Mouse (Mus musculus): Measurements from ENCODE around the gene Fam168a.
A peak's percentile ranks its signal among the peaks of the same experiment; 100 is the strongest.

Gene Fam168a

GRCm38 (mm10) chr7:100862828-100863638 is 156.6 kb downstream of the Fam168a start, which contains the start of gene Relt:
Relt (minus strand) TSS chr7:100863446.
- DNase-seq (ENCODE audit: low read depth, low spot score) = peak; percentile 92

DNA sequence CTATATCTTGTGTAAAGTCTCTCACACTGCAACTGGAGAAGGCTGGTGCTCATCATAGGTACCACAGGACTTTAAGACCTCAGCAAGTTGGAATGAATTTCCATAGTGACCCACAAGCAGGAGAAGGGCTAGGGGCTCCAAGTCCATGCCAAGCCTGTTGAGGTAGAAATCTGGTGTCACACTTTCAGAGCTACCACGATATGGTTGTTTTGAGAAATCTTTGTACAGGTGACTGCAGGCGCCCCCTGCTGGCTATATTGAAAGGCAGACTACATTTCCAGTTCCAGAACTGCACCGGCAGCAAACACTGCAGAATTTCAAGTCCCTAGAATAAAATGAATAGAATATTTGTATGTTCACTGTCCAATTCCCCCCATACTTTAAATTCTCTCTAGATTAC is 160.2 kb downstream of the Fam168a start:
- peak; percentile 39 for DNase-seq (ENCODE audit: low read depth, low spot score)

DNA sequence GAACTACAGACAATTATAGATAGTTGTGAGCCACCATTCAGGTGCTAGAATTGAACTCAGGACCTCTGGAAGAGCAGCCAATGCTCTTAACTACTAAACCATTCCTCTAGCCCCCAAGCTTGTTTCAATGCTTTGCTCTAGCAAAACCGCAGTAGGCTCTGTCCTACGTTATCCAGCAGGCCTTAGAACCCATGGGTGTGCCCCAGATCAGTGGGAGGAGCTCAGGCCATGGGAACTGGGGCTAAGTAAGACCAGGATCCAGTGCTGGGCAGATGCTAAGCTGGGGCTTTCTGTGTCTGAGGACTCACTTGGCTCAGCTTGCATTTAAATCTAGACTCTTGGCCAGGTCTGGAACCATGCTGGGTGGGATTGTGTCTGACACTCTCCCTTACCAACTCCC is 161.1 kb downstream of the Fam168a start:
- no peak for DNase-seq (ENCODE audit: low read depth, low spot score)

DNA sequence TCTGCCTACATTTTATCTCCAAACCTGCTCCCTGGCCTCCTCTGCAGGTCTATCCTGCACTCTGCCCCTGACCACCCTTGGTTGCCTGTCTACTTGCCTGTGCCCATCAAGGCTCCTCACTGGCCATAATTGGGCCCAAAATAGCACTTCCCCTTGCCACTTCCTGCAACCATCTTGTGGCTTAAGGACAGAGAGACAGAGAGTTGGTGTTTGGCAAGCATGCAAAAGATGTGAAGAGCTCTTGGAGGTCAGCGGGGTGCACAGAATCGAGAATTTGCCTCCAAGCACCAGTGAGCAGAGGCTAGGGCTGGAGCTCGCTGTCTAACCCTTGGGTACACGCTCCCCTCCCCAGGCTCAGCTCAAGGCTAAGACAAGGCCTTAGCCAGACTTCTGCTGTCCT is 162.1 kb downstream of the Fam168a start:
- no peak for DNase-seq (ENCODE audit: low read depth, low spot score)

- no peak for DNase-seq (ENCODE audit: low read depth, low spot score)
These were observed 163.6 kb downstream of the Fam168a start for GRCm38 (mm10) chr7:100869877-100870629.

GRCm38 (mm10) chr7:100871355-100871754 is 164.9 kb downstream of the Fam168a start:
- DNase-seq (ENCODE audit: low read depth, low spot score) = no peak

DNA sequence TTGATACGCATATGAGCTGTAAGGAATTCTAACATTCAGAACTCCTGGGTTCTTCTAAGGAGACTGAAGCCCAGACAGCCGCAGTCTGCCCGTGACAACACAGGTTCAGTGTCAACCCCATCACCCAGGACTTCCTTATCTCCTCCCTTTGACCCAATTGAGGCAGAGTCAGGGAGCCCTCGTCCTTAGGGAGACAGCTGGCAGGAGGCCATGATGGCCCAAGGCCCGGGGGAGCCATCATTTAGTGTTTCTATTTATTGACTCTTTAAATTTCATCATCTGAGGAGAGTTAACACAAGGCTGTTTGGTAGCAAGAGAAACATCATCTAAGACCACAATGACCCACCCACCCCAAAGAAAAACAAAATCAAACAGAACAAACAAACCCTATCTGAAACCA is 165.5 kb downstream of the Fam168a start:
- no peak for DNase-seq (ENCODE audit: low read depth, low spot score)

GRCm38 (mm10) chr7:100873197-100873596 is 166.8 kb downstream of the Fam168a start:
- DNase-seq (ENCODE audit: low read depth, low spot score) = no peak

DNA sequence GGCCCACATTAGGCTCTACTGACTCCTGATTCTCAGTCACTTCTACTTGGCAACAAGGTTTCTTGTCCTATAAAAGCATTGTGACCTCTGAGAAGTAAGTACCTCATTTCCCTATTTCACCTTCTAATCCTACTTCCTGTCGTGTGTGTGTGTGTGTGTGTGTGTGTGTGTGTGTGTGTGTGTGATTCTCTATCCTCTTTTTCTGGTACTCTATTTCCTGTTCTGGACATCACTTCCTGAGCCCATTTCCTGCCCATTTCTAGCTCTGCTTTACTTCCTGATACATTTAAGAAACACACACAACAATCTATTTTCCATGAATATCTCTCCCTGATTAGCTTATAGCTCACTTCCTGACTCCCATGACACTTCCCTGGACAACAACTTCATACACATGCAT is 169.4 kb downstream of the Fam168a start:
- no peak for DNase-seq (ENCODE audit: low read depth, low spot score)

GRCm38 (mm10) chr7:100876293-100876692 is 169.9 kb downstream of the Fam168a start:
- no peak for DNase-seq (ENCODE audit: low read depth, low spot score)

DNA sequence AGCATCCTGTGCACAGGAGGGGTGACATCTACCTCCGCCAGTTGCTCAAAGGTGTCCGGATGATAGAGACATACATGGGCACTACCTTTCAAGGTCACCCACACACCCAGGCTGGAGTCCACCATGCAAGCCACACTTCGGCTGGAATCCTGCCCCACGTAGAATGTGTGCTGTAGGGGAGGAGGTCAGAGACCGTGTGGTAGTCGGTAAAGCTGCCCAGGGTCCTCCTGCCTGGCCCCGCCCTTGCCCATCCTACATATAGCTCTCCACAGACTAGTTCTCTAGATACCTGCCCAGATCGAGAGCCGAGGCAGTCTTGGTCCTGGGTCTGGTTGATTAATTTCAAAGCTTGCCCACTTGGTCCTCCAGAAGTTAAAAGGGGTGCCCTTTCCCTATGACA is 170.3 kb downstream of the Fam168a start:
- no peak for DNase-seq (ENCODE audit: low read depth, low spot score)

- DNase-seq (ENCODE audit: low read depth, low spot score) = peak; percentile 57
These were observed 173.2 kb downstream of the Fam168a start for GRCm38 (mm10) chr7:100879595-100879994.

DNA sequence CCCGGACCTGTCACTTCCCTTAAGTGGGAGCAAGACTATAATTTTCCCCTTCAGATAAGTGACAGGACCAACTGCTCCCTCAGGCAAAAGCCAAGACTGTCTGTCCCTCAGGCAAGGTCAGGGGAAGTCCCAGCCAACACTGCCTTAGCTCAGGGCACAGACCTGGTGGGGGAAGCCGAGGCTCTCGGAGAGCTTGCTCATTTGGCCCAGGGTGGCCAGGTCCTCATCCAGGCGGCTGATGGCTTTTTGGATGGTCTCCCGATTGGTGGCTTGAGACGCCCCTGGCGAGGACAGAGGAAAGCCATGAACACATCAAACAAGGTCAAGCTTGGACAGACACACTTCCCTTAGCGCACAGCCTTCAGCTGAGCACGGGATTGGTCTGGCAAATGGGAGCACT is 175.1 kb downstream of the Fam168a start:
- no peak for DNase-seq (ENCODE audit: low read depth, low spot score)

DNA sequence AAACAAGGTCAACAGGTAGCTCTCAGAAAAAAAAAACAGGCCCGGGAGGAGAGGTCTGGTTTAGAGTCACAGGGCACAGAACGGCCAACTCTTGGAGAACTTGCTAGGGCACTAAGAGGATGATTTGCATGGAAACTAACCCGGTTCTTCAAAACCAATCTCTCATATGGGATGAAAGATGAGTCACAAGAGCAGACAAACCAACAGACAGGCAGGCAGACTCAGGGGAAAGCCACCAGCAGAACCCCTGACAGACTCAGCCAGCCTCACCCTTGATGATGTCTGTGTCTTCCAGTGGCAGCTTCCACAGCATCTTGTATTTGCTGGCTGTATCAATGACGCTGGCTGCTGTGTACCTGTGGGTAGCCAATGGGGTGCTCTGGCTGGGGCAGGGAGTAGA is 175.5 kb downstream of the Fam168a start:
- DNase-seq (ENCODE audit: low read depth, low spot score) = no peak

GRCm38 (mm10) chr7:100884460-100884859 is 178.0 kb downstream of the Fam168a start:
- no peak for DNase-seq (ENCODE audit: low read depth, low spot score)

DNA sequence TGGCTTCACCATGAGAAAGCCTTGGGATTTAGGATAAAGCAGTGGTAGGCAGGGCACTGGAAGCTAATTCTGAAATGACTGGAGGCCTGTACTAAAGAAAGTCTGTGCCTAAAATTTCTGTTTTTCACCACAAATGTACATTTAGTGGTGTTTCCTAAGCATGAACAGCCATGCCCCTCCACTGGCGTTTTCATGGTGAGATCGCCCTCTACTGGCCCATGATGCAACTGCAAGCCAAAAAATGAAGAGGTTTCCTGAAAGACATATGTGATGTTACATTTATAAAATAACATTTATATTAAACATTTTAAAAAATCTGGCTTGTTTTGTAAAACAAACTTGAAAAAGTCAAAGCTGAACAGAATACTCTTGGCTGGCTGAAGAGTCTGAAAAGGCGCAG is 180.1 kb downstream of the Fam168a start:
- DNase-seq (ENCODE audit: low read depth, low spot score) = no peak

Measured in WW6 (cell line).